Mouse (Mus musculus): ENCODE measurements around the gene Ppargc1a.

GRCm38 (mm10) chr5:51573770-51574169 is 6.2 kb upstream of the Ppargc1a start:
- TF ChIP-seq ZNF384 (IDR thresholded peaks at IDR 0.05; ENCODE audit: low read depth, low read length) (no peak), TCF12 (IDR thresholded peaks at IDR 0.05; ENCODE audit: low read depth, low read length) (no peak), MAZ (IDR thresholded peaks at IDR 0.05; ENCODE audit: low read depth, low read length) (no peak), SIN3A (IDR thresholded peaks at IDR 0.05; ENCODE audit: low read length) (no peak), MYC (IDR thresholded peaks at IDR 0.05; ENCODE audit: low read depth, low read length) (no peak), CTCF (conservative IDR thresholded peaks at IDR 0.05 in 1 of 2, IDR thresholded peaks at IDR 0.05 in 1 of 2; ENCODE audit: low read depth in 2 of 2, low read length in 2 of 2) (no peak), HCFC1 (IDR thresholded peaks at IDR 0.05; ENCODE audit: low read depth, low read length) (no peak), NRF1 (IDR thresholded peaks at IDR 0.05; ENCODE audit: low read depth, low read length) (no peak), POLR2A (IDR thresholded peaks at IDR 0.05; ENCODE audit: low read depth, low read length) (no peak)

All from CH12.LX (cell line).